Mouse (Mus musculus) brain, embryonic 14.5 days (tissue): ENCODE data around the gene Plk2.

Experiments
- CTCF ChIP-seq: fragments of 200-500 bp; IDR thresholded peaks from 2 replicates; pipeline ENCODE4 v1.5.1; 2012; ENCODE audit warnings: inconsistent platforms, mild to moderate bottlenecking, moderate library complexity, borderline replicate concordance; ENCODE audit not compliant: insufficient read depth, insufficient read length; ENCODE audit errors: extremely low read depth
- POLR2A ChIP-seq: fragments of 200-500 bp; IDR thresholded peaks from 2 replicates; pipeline ENCODE4 v1.6.1; 2012; ENCODE audit warnings: mild to moderate bottlenecking, inconsistent platforms, borderline replicate concordance; ENCODE audit not compliant: poor library complexity, insufficient read depth, insufficient read length, severe bottlenecking; ENCODE audit errors: extremely low read depth

GRCm38 (mm10) chr13:110431388-110431787 is 36.5 kb downstream of the Plk2 start:
- TF ChIP-seq POLR2A, result no peak
- no peak for TF ChIP-seq CTCF
